Mouse (Mus musculus): ENCODE measurements at regions not wholly inside any gene's neighbourhood (a gene's known extent, or its start where the extent isn't known, plus 50 kb on each side); places are given as distances from the start of the nearest gene placed in this dataset.

GRCm38 (mm10) chrX:81147816-81148595, 77.5 kb downstream of the Tmem47 start:
- DNase-seq (ENCODE audit: low read depth, low spot score) = peak; percentile 94

All from R1 (cell line).